Mouse (Mus musculus) heart, embryonic 14.5 days (tissue): Measurements from ENCODE around the gene 1700025G04Rik. TPM values are rescaled to one million over a fixed set of nuclear protein-coding genes. Genes with fewer than 3 reads are reported as not detected.
"Not testable (repeated sequence)": the region's sequence is repeated elsewhere in the genome, so short reads cannot be mapped to it uniquely, and the experiment has no call there.

Experiments
- ATAC-seq: fragments of 200-750 bp; cut with Nextera tagmentation; 2 replicates; pipeline ENCODE4 v1.8.0; 2017; ENCODE audit warnings: low read depth, moderate TSS enrichment; ENCODE audit not compliant: insufficient number of reproducible peaks, insufficient read depth, low FRiP score
- H3K27ac ChIP-seq, 2 experiments: fragments of 200-500 bp in 1 of 2; fragments of 300-500 bp in 1 of 2; sonication (generic) in 1 of 2; replicated peaks in 1 of 2; 2 replicates each; pipeline ENCODE4 v1.5.1; 2012 to 2014; ENCODE audit warnings: low read depth in 2 of 2, low read length in 2 of 2, control low read depth in 1 of 2, mild to moderate bottlenecking in 1 of 2, mixed read lengths in 1 of 2; ENCODE audit not compliant: control insufficient read depth in 1 of 2, insufficient read depth in 1 of 2
- H3K27me3 ChIP-seq: fragments of 300-500 bp; sonication (generic); 2 replicates; pipeline ENCODE4 v1.6.1; 2014; ENCODE audit warnings: mild to moderate bottlenecking, low read length, control low read depth; ENCODE audit not compliant: control insufficient read depth, insufficient read depth
- H3K36me3 ChIP-seq: fragments of 300-500 bp; sonication (generic); 2 replicates; pipeline ENCODE4 v1.6.1; 2014; ENCODE audit warnings: mild to moderate bottlenecking, control low read depth, low read length, mixed read lengths; ENCODE audit not compliant: control insufficient read depth, insufficient read depth
- H3K4me1 ChIP-seq, 2 experiments: fragments of 200-500 bp in 1 of 2; fragments of 300-500 bp in 1 of 2; sonication (generic) in 1 of 2; 2 replicates each; pipeline ENCODE4 v1.6.1; 2012 to 2014; ENCODE audit warnings: low read length in 2 of 2, control low read depth in 1 of 2, mixed read lengths in 1 of 2; ENCODE audit not compliant: control insufficient read depth in 2 of 2, insufficient read depth in 2 of 2
- H3K4me2 ChIP-seq: fragments of 300-500 bp; sonication (generic); 2 replicates; pipeline ENCODE4 v1.6.1; 2014; ENCODE audit warnings: mild to moderate bottlenecking, low read length
- H3K4me3 ChIP-seq, 2 experiments: fragments of 200-500 bp in 1 of 2; fragments of 300-500 bp in 1 of 2; sonication (generic) in 1 of 2; 2 replicates each; pipeline ENCODE4 v1.5.1; 2012 to 2014; ENCODE audit warnings: low read length in 2 of 2, mild to moderate bottlenecking in 2 of 2, control low read depth in 1 of 2, low read depth in 1 of 2, moderate library complexity in 1 of 2; ENCODE audit not compliant: control insufficient read depth in 1 of 2, insufficient read depth in 1 of 2
- H3K9ac ChIP-seq: fragments of 300-500 bp; sonication (generic); 2 replicates; pipeline ENCODE4 v1.6.1; 2014; ENCODE audit warnings: mild to moderate bottlenecking, low read length
- H3K9me3 ChIP-seq: fragments of 300-500 bp; sonication (generic); 2 replicates; pipeline ENCODE4 v1.6.1; 2016; ENCODE audit warnings: low read length, control low read depth; ENCODE audit not compliant: control insufficient read depth
- WGBS: fragments of 180-500 bp; shearing (Covaris S2); extraction: QIAGEN DNeasy Blood & Tissue Kit; methylation state at CpG from one replicate; pipeline ENCODE4 v1.1.7; 2014; 5-methylcytosine and 5-hydroxymethylcytosine counted together
- polyA plus RNA-seq: library from polyadenylated mRNA; unstranded; fragments of >200 nt; fragmentation: Nextera tagmentation; extraction: Ambion mirVana; gene quantifications from 2 replicates; pipeline ENCODE4 v1.2.1, GENCODE M21; 2014

1700025G04Rik gene
- polyA plus RNA-seq, 1 experiment from 2014 or later: 35.7 TPM

GRCm38 (mm10) chr1:151840345-151840744 is 249.6 kb downstream of the 1700025G04Rik start:
- not testable (repeated sequence) for H3K9ac ChIP-seq, H3K4me3 ChIP-seq, H3K27ac ChIP-seq, H3K4me2 ChIP-seq, ATAC-seq, H3K36me3 ChIP-seq, H3K9me3 ChIP-seq, H3K27me3 ChIP-seq, H3K4me1 ChIP-seq
- WGBS: 100% methylated on average over 1 of the region's 1 CpGs

- H3K4me1 ChIP-seq: no peaks in the 10 kb centered on the region
- H3K9me3 ChIP-seq: peaks cover 9% of the 10 kb centered on the region
- H3K4me3 ChIP-seq: no peak overlapping the region
- no peak overlapping the region for H3K4me2 ChIP-seq
- H3K27ac ChIP-seq: no peak overlapping the region
- H3K27me3 ChIP-seq: no peaks in the 10 kb centered on the region
- WGBS: 84% methylated on average over 4 of the region's 4 CpGs
- no peak overlapping the region for H3K9ac ChIP-seq
- ATAC-seq: no peak
- H3K36me3 ChIP-seq: no peaks in the 10 kb centered on the region
Measured at GRCm38 (mm10) chr1:151835261-151835660, 254.7 kb downstream of the 1700025G04Rik start.

- H3K9ac ChIP-seq: no peak overlapping the region
- 75% methylated on average over 3 of the region's 3 CpGs for WGBS
- H3K27me3 ChIP-seq: no peaks in the 10 kb centered on the region
- H3K27ac ChIP-seq: no peak overlapping the region
- no peak for ATAC-seq
- no peaks in the 10 kb centered on the region for H3K4me1 ChIP-seq
- H3K4me3 ChIP-seq: no peak overlapping the region
- H3K4me2 ChIP-seq: no peak overlapping the region
- H3K36me3 ChIP-seq: no peaks in the 10 kb centered on the region
- H3K9me3 ChIP-seq: peaks cover 12% of the 10 kb centered on the region
Measured at GRCm38 (mm10) chr1:151831791-151832190, 258.1 kb downstream of the 1700025G04Rik start.

- Histone ChIP-seq H3K4me2 (no peak overlapping the region), H3K36me3 (no peaks in the 10 kb centered on the region), H3K4me1 (no peaks in the 10 kb centered on the region)
Measured at GRCm38 (mm10) chr1:151825065-151825464, 264.9 kb downstream of the 1700025G04Rik start.

GRCm38 (mm10) chr1:151820457-151820856 is 269.5 kb downstream of the 1700025G04Rik start:
- peaks cover 35% of the 10 kb centered on the region for H3K36me3 ChIP-seq
- no peak overlapping the region for H3K9ac ChIP-seq
- no peak overlapping the region for H3K4me3 ChIP-seq
- H3K27me3 ChIP-seq: no peaks in the 10 kb centered on the region
- no peak for ATAC-seq
- no peaks in the 10 kb centered on the region for H3K9me3 ChIP-seq
- H3K4me2 ChIP-seq: no peak overlapping the region
- H3K4me1 ChIP-seq: no peaks in the 10 kb centered on the region
- 28% methylated on average over 5 of the region's 5 CpGs for WGBS
- H3K27ac ChIP-seq: no peak overlapping the region

More at GRCm38 (mm10) chr1:151825065-151825464, 264.9 kb downstream of the 1700025G04Rik start:
- Histone ChIP-seq H3K9ac (no peak overlapping the region), H3K27me3 (no peaks in the 10 kb centered on the region), H3K9me3 (peaks cover 1% of the 10 kb centered on the region; the same call in 1 of the 2 replicates), H3K27ac (no peak overlapping the region), H3K4me3 (no peak overlapping the region)
- WGBS: 80% methylated on average over 7 of the region's 7 CpGs
- ATAC-seq: no peak

GRCm38 (mm10) chr1:151819190-151819589 is 270.7 kb downstream of the 1700025G04Rik start:
- H3K36me3 ChIP-seq: peaks cover 42% of the 10 kb centered on the region
- no peak overlapping the region for H3K9ac ChIP-seq
- H3K4me1 ChIP-seq: no peaks in the 10 kb centered on the region
- H3K4me2 ChIP-seq: no peak overlapping the region
- no peak for ATAC-seq
- H3K4me3 ChIP-seq: no peak overlapping the region
- 81% methylated on average over 7 of the region's 7 CpGs for WGBS
- no peak overlapping the region for H3K27ac ChIP-seq
- no peaks in the 10 kb centered on the region for H3K9me3 ChIP-seq
- H3K27me3 ChIP-seq: no peaks in the 10 kb centered on the region

- Histone ChIP-seq H3K4me1 (no peaks in the 10 kb centered on the region), H3K36me3 (peaks cover 63% of the 10 kb centered on the region), H3K27ac (no peak overlapping the region), H3K4me3 (no peak overlapping the region), H3K4me2 (no peak overlapping the region), H3K9me3 (no peaks in the 10 kb centered on the region), H3K9ac (no peak overlapping the region), H3K27me3 (no peaks in the 10 kb centered on the region)
- no peak for ATAC-seq
- WGBS: 91% methylated on average over 3 of the region's 3 CpGs
Measured at GRCm38 (mm10) chr1:151816051-151816450, 273.9 kb downstream of the 1700025G04Rik start.

GRCm38 (mm10) chr1:151812004-151812712 is 277.8 kb downstream of the 1700025G04Rik start:
- ATAC-seq: no peak

More at GRCm38 (mm10) chr1:151812004-151812712, 277.8 kb downstream of the 1700025G04Rik start:
- H3K9me3 ChIP-seq: no peaks in the 10 kb centered on the region
- no peak overlapping the region for H3K27ac ChIP-seq
- no peak overlapping the region for H3K4me3 ChIP-seq
- 82% methylated on average over 13 of the region's 13 CpGs for WGBS
- H3K27me3 ChIP-seq: no peaks in the 10 kb centered on the region
- H3K9ac ChIP-seq: no peak overlapping the region
- peaks cover 71% of the 10 kb centered on the region for H3K36me3 ChIP-seq
- H3K4me2 ChIP-seq: no peak overlapping the region
- no peaks in the 10 kb centered on the region for H3K4me1 ChIP-seq
